Mouse (Mus musculus) left cerebral cortex, adult 18-20 months (tissue): ENCODE data around the gene Cd3eap. TPM values are rescaled to one million over a fixed set of nuclear protein-coding genes. Genes with fewer than 3 reads are reported as not detected.
A peak's percentile ranks its signal among the peaks of the same experiment; 100 is the strongest.

Experiments
- DNase-seq, 2 experiments: peaks; one replicate each; pipeline ENCODE4 v3.0.0; 2021 to 2022; ENCODE audit warnings: low spot score in 2 of 2, mixed read lengths in 1 of 2
- long read RNA-seq, 2 experiments: library from polyadenylated mRNA; stranded (forward); transcript quantifications; one replicate each; pipeline ENCODE4 v2.0.0; 2021
- total RNA-seq, 2 experiments: library from RNA; stranded (reverse); gene quantifications; 2 replicates each; pipeline ENCODE4 v1.2.3; 2021

Cd3eap gene
- total RNA-seq: 10 to 100 TPM; 17.1 to 18.1 TPM
- long read RNA-seq, experiment 1, transcript Cd3eap-201 (3 exons, 2,239 nt): major isoform, 22 of 28 reads
- long read RNA-seq, experiment 1, partial matches to known transcripts: 1 of 28 reads
- long read RNA-seq, experiment 1, other reads (novel, unspliced or antisense): 5 of 28 reads
- long read RNA-seq, experiment 2, transcript Cd3eap-201 (3 exons, 2,239 nt): major isoform, 20 of 33 reads
- long read RNA-seq, experiment 2, partial matches to known transcripts: 1 of 33 reads
- long read RNA-seq, experiment 2, other reads (novel, unspliced or antisense): 12 of 33 reads

- DNase-seq: peak; percentile 87 to 90
Measured at GRCm38 (mm10) chr7:19359299-19359891, at the start of gene Cd3eap, which contains the start of gene Ppp1r13l. Cd3eap (minus strand) TSS chr7:19359483. Ppp1r13l (plus strand) TSS chr7:19359749.

- DNase-seq: peak; percentile 74 to 89
Measured at GRCm38 (mm10) chr7:19405417-19405816, 46.1 kb upstream of the Cd3eap start.

GRCm38 (mm10) chr7:19404476-19404875 is 45.2 kb upstream of the Cd3eap start, which contains the start of gene Ckm:
Ckm (plus strand) TSS chr7:19404776.
- DNase-seq: no peak

- no peak for DNase-seq
Measured at GRCm38 (mm10) chr7:19403731-19404296, 44.5 kb upstream of the Cd3eap start, which contains the start of gene Klc3. Klc3 (minus strand) TSS chr7:19404104.

GRCm38 (mm10) chr7:19402535-19403112 is 43.3 kb upstream of the Cd3eap start:
- DNase-seq: no peak

- no peak for DNase-seq
Measured at GRCm38 (mm10) chr7:19400946-19401345, 41.7 kb upstream of the Cd3eap start.

- no peak for DNase-seq
Measured at GRCm38 (mm10) chr7:19399496-19400280, 40.4 kb upstream of the Cd3eap start.

- DNase-seq: no peak
Measured at GRCm38 (mm10) chr7:19394484-19394883, 35.2 kb upstream of the Cd3eap start.

- no peak for DNase-seq
Measured at GRCm38 (mm10) chr7:19388699-19389413, 29.6 kb upstream of the Cd3eap start.

GRCm38 (mm10) chr7:19383708-19384107 is 24.4 kb upstream of the Cd3eap start:
- no peak for DNase-seq

GRCm38 (mm10) chr7:19382166-19382541 is 22.9 kb upstream of the Cd3eap start:
- no peak for DNase-seq

- peak; percentile 99 for DNase-seq
Measured at GRCm38 (mm10) chr7:19381377-19382165, 22.3 kb upstream of the Cd3eap start, which contains the start of gene Ercc2. Ercc2 (plus strand) TSS chr7:19382010.

- no peak for DNase-seq
Measured at GRCm38 (mm10) chr7:19378049-19378448, 18.8 kb upstream of the Cd3eap start.

- DNase-seq: no peak
Measured at GRCm38 (mm10) chr7:19376019-19376418, 16.7 kb upstream of the Cd3eap start.

- DNase-seq: no peak
Measured at GRCm38 (mm10) chr7:19375368-19375767, 16.1 kb upstream of the Cd3eap start.

GRCm38 (mm10) chr7:19373367-19373766 is 14.1 kb upstream of the Cd3eap start:
- no peak for DNase-seq

GRCm38 (mm10) chr7:19369823-19370425 is 10.6 kb upstream of the Cd3eap start:
- peak; percentile 76 to 80 for DNase-seq

GRCm38 (mm10) chr7:19368380-19368779 is 9.1 kb upstream of the Cd3eap start:
- DNase-seq: no peak

GRCm38 (mm10) chr7:19365376-19365775 is 6.1 kb upstream of the Cd3eap start:
- DNase-seq: no peak
